19 mouse cellular contexts compared by ENCODE assay signal in the genomic region with DNA sequence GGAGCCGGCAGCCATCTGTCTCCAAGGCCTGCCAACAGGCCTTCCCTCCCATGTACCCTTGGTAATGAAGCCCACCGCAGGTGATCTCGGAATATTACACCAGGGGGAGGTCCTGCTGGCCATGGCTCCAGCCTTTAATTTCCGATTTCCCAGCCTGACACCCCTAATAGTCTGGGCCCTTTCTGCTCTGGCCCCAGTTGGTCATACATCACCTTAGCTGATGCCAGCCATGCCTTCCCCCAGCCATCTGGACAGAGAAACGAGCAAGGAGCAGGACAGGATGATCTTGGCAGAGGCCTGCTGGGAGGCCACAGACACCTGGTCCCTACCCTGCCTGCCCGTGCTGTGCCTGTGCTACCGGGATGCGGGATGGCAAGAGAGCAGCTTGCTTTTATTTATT.
A peak's percentile ranks its signal among the peaks of the same experiment; 100 is the strongest.
DNase-seq lines count a peak whose midpoint lies in the region; ATAC-seq lines count a peak whose summit lies in the region.
"Had no signal": no experiment of that assay in that cellular context is flagged by ENCODE, and none has a peak within 500 bp of the region (broad histone marks: within the 10 kb centered on the region; RNA-seq: fewer than 3 reads in every experiment).

No protein-coding gene starts in this region.

- H3K4me1 ChIP-seq in hindbrain, embryonic 15.5 days (replicated peaks), result peaks cover 22% of the 10 kb centered on the region
- peaks cover 44% of the 10 kb centered on the region for H3K4me1 ChIP-seq in hindbrain, embryonic 10.5 days (replicated peaks)

- H3K9me3 ChIP-seq in hindbrain, embryonic 15.5 days, result no peaks in the 10 kb centered on the region
- H3K9me3 ChIP-seq in hindbrain, embryonic 10.5 days, result no peaks in the 10 kb centered on the region
- H3K9me3 ChIP-seq: heart, embryonic 15.5 days; stomach, embryonic 15.5 days had no signal

- H3K27me3 ChIP-seq in hindbrain, embryonic 15.5 days, result no peaks in the 10 kb centered on the region
- no peaks in the 10 kb centered on the region for H3K27me3 ChIP-seq in hindbrain, embryonic 10.5 days (ENCODE audit: insufficient read depth, poor library complexity, severe bottlenecking)
- H3K27me3 ChIP-seq: heart, embryonic 15.5 days; stomach, embryonic 15.5 days had no signal

- 64% methylated on average over 8 of the region's 8 CpGs for WGBS in hindbrain, embryonic 15.5 days
- 91% methylated on average over 8 of the region's 8 CpGs for WGBS in hindbrain, embryonic 10.5 days

- ATAC-seq in hindbrain, embryonic 15.5 days (ENCODE audit: low FRiP score, low read depth), result 0 out of 2 replicates have a peak, but pooled peaks have one; percentile 27
- ATAC-seq: lung, postnatal 0 days had no signal

- no peaks in the 10 kb centered on the region for H3K36me3 ChIP-seq in hindbrain, embryonic 15.5 days
- H3K36me3 ChIP-seq in hindbrain, embryonic 10.5 days, result 0 out of 2 replicates have a peak, but pooled peaks cover 7% of the 10 kb centered on the region
- H3K36me3 ChIP-seq: heart, embryonic 15.5 days; stomach, embryonic 15.5 days had no signal

- DNase-seq in hindbrain, embryonic 10.5 days (ENCODE audit: low spot score), result no peak
- peak; percentile 99 for DNase-seq in brain, adult 2 months (ENCODE audit: low read depth, low spot score)
- DNase-seq in cerebellum, adult 18-20 months, result peak; percentile 91 to 97
- DNase-seq in cerebellum, postnatal 25 days, result peak; percentile 92 to 93
- DNase-seq in adrenal gland, postnatal 4 days (ENCODE audit: low spot score in 2 of 2), result no peak
- no peak for DNase-seq in heart, postnatal 14 days
- DNase-seq: B cell, adult 2 months; kidney, adult 11 months; liver; right cerebral cortex, postnatal 14 days; thymus, adult 18-20 months; thymus, postnatal 4 days had no signal

- no peak overlapping the region for H3K27ac ChIP-seq in hindbrain, embryonic 15.5 days (replicated peaks)
- no peak overlapping the region for H3K27ac ChIP-seq in hindbrain, embryonic 10.5 days
- H3K27ac ChIP-seq: hindbrain, embryonic 14.5 days; kidney, postnatal 0 days; stomach, embryonic 15.5 days had no signal

- no peak overlapping the region for H3K4me3 ChIP-seq in hindbrain, embryonic 15.5 days
- no peak overlapping the region for H3K4me3 ChIP-seq in hindbrain, embryonic 10.5 days
- H3K4me3 ChIP-seq: heart, embryonic 15.5 days; stomach, embryonic 15.5 days had no signal

- no peak overlapping the region for H3K9ac ChIP-seq in hindbrain, embryonic 15.5 days
- H3K9ac ChIP-seq: heart, embryonic 15.5 days; hindbrain, embryonic 14.5 days; stomach, embryonic 15.5 days had no signal

- intact Hi-C loops in heart, postnatal 14 days (cut with DNase I), result no loop called here

- no peak overlapping the region for H3K4me2 ChIP-seq in hindbrain, embryonic 15.5 days
- H3K4me2 ChIP-seq: heart, embryonic 15.5 days; hindbrain, embryonic 14.5 days; midbrain, embryonic 11.5 days; stomach, embryonic 15.5 days had no signal

Comparison
In these comparisons a context has a peak if more than half of its experiments do, and no peak if none do; other contexts are left out.
1. DNase-seq: peak in brain, adult 2 months (single experiment), cerebellum, adult 18-20 months (2 of 2) and cerebellum, postnatal 25 days (2 of 2); none in hindbrain, embryonic 10.5 days (single experiment), adrenal gland, postnatal 4 days (0 of 2) and heart, postnatal 14 days (0 of 2).